Mouse (Mus musculus) liver, embryonic 15.5 days (tissue): Measurements from ENCODE around the gene Grm1. TPM values are rescaled to one million over a fixed set of nuclear protein-coding genes. Genes with fewer than 3 reads are reported as not detected.

Source experiments
- ATAC-seq: fragments of 200-750 bp; cut with Nextera tagmentation; 2 replicates; pipeline ENCODE4 v1.8.0; 2017; ENCODE audit warnings: moderate number of reproducible peaks, mild to moderate bottlenecking, moderate library complexity; ENCODE audit not compliant: insufficient read depth
- H3K27ac ChIP-seq: fragments of 300-500 bp; sonication (generic); replicated peaks from 2 replicates; pipeline ENCODE4 v1.5.1; 2015; ENCODE audit warnings: mild to moderate bottlenecking, inconsistent platforms
- H3K27me3 ChIP-seq: fragments of 300-500 bp; sonication (generic); 2 replicates; pipeline ENCODE4 v1.6.1; 2015; ENCODE audit warnings: mild to moderate bottlenecking, inconsistent platforms
- H3K36me3 ChIP-seq: fragments of 300-500 bp; sonication (generic); replicated peaks from 2 replicates; pipeline ENCODE4 v1.6.1; 2015; ENCODE audit warnings: moderate library complexity, mild to moderate bottlenecking, inconsistent platforms
- H3K4me1 ChIP-seq: fragments of 300-500 bp; sonication (generic); replicated peaks from 2 replicates; pipeline ENCODE4 v1.6.1; 2015; ENCODE audit warnings: inconsistent platforms
- H3K4me2 ChIP-seq: fragments of 300-500 bp; sonication (generic); 2 replicates; pipeline ENCODE4 v1.6.1; 2015; ENCODE audit warnings: moderate library complexity, mild to moderate bottlenecking, inconsistent platforms
- H3K4me3 ChIP-seq: fragments of 300-500 bp; sonication (generic); replicated peaks from 2 replicates; pipeline ENCODE4 v1.5.1; 2015; ENCODE audit warnings: mild to moderate bottlenecking, inconsistent platforms
- H3K9ac ChIP-seq: fragments of 300-500 bp; sonication (generic); 2 replicates; pipeline ENCODE4 v1.6.1; 2015; ENCODE audit warnings: moderate library complexity, mild to moderate bottlenecking, inconsistent platforms
- H3K9me3 ChIP-seq: fragments of 300-500 bp; sonication (generic); replicated peaks from 2 replicates; pipeline ENCODE4 v1.6.1; 2016; ENCODE audit warnings: inconsistent platforms
- WGBS: fragments of 180-500 bp; shearing (Covaris S2); methylation state at CpG from one replicate; pipeline ENCODE4 v1.1.7; 2015; ENCODE audit warnings: mixed read lengths; ENCODE audit not compliant: insufficient replicate concordance; 5-methylcytosine and 5-hydroxymethylcytosine counted together
- polyA plus RNA-seq: library from polyadenylated mRNA; unstranded; fragments of >200 nt; fragmentation: Nextera tagmentation; extraction: Ambion mirVana; gene quantifications from 2 replicates; pipeline ENCODE4 v1.2.1, GENCODE M21; 2015

Gene Grm1
- polyA plus RNA-seq, 1 experiment from 2014 or later = not detected

GRCm38 (mm10) chr10:10884992-10885391, 197.2 kb downstream of the Grm1 start:
- no peaks in the 10 kb centered on the region for H3K9me3 ChIP-seq
- no peaks in the 10 kb centered on the region for H3K36me3 ChIP-seq
- no peaks in the 10 kb centered on the region for H3K4me1 ChIP-seq
- no peak overlapping the region for H3K27ac ChIP-seq
- ATAC-seq = no peak
- H3K9ac ChIP-seq = no peak overlapping the region
- no peaks in the 10 kb centered on the region for H3K27me3 ChIP-seq
- H3K4me2 ChIP-seq = no peak overlapping the region
- no peak overlapping the region for H3K4me3 ChIP-seq
- 20% methylated on average over 2 of the region's 2 CpGs for WGBS

GRCm38 (mm10) chr10:10872142-10872541, 210.0 kb downstream of the Grm1 start:
- H3K9ac ChIP-seq = no peak overlapping the region
- H3K4me1 ChIP-seq = no peaks in the 10 kb centered on the region
- ATAC-seq = no peak
- no peak overlapping the region for H3K27ac ChIP-seq
- 28% methylated on average over 3 of the region's 3 CpGs for WGBS
- H3K27me3 ChIP-seq = no peaks in the 10 kb centered on the region
- H3K9me3 ChIP-seq = no peaks in the 10 kb centered on the region
- H3K4me3 ChIP-seq = no peak overlapping the region
- no peak overlapping the region for H3K4me2 ChIP-seq
- H3K36me3 ChIP-seq = no peaks in the 10 kb centered on the region

- WGBS = 61% methylated on average over 2 of the region's 2 CpGs
- no peak overlapping the region for H3K4me3 ChIP-seq
- no peak for ATAC-seq
- no peaks in the 10 kb centered on the region for H3K9me3 ChIP-seq
- no peaks in the 10 kb centered on the region for H3K4me1 ChIP-seq
- H3K27ac ChIP-seq = no peak overlapping the region
- no peak overlapping the region for H3K9ac ChIP-seq
- H3K27me3 ChIP-seq = no peaks in the 10 kb centered on the region
- H3K36me3 ChIP-seq = no peaks in the 10 kb centered on the region
- H3K4me2 ChIP-seq = no peak overlapping the region
Measured at GRCm38 (mm10) chr10:10870271-10870670, 211.9 kb downstream of the Grm1 start.

GRCm38 (mm10) chr10:10866278-10866677, 215.9 kb downstream of the Grm1 start:
- Histone ChIP-seq H3K4me3 (no peak overlapping the region), H3K27me3 (no peaks in the 10 kb centered on the region), H3K9ac (no peak overlapping the region), H3K9me3 (no peaks in the 10 kb centered on the region), H3K36me3 (no peaks in the 10 kb centered on the region), H3K27ac (no peak overlapping the region), H3K4me2 (no peak overlapping the region), H3K4me1 (no peaks in the 10 kb centered on the region)
- 50% methylated on average over 2 of the region's 2 CpGs for WGBS
- ATAC-seq = no peak

GRCm38 (mm10) chr10:10864759-10865158, 217.4 kb downstream of the Grm1 start:
- Histone ChIP-seq H3K36me3 (no peaks in the 10 kb centered on the region), H3K9me3 (no peaks in the 10 kb centered on the region), H3K4me3 (no peak overlapping the region), H3K9ac (no peak overlapping the region), H3K4me1 (no peaks in the 10 kb centered on the region), H3K27me3 (no peaks in the 10 kb centered on the region), H3K27ac (no peak overlapping the region), H3K4me2 (no peak overlapping the region)
- ATAC-seq = no peak
- WGBS = 41% methylated on average over 5 of the region's 5 CpGs

GRCm38 (mm10) chr10:10847376-10848286, 234.5 kb downstream of the Grm1 start:
- H3K4me1 ChIP-seq = no peaks in the 10 kb centered on the region
- no peaks in the 10 kb centered on the region for H3K27me3 ChIP-seq
- H3K9ac ChIP-seq = no peak overlapping the region
- H3K27ac ChIP-seq = no peak overlapping the region
- H3K4me3 ChIP-seq = no peak overlapping the region
- 57% methylated on average over 7 of the region's 7 CpGs for WGBS
- no peaks in the 10 kb centered on the region for H3K9me3 ChIP-seq
- no peaks in the 10 kb centered on the region for H3K36me3 ChIP-seq
- H3K4me2 ChIP-seq = no peak overlapping the region
- no peak for ATAC-seq

- no peak overlapping the region for H3K27ac ChIP-seq
- H3K9me3 ChIP-seq = no peaks in the 10 kb centered on the region
Measured at GRCm38 (mm10) chr10:10845059-10845685, 237.0 kb downstream of the Grm1 start.

DNA sequence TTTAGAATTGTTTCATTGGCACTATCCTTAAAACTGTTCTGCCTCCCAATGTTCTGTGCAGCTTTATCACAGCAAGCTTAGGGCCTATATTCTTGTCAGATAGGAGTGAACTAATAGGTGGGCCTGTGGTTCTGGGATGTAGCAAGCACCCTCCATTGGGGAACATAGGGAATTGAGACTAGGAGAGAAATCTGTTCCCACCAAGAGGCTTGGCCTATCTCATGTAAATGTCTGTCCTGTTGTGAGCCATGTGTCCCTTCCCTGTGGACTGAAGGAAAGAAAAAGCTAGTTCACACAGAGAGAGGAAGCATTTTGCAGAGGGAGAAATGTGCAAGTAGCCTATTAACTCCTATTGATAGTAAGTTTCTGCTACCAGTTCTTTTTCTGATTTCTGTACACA, 246.8 kb downstream of the Grm1 start:
- no peaks in the 10 kb centered on the region for H3K27me3 ChIP-seq
- H3K4me2 ChIP-seq = no peak overlapping the region
- H3K4me1 ChIP-seq = no peaks in the 10 kb centered on the region
- H3K36me3 ChIP-seq = no peaks in the 10 kb centered on the region
- H3K9me3 ChIP-seq = no peaks in the 10 kb centered on the region
- no peak for ATAC-seq
- H3K27ac ChIP-seq = no peak overlapping the region
- H3K4me3 ChIP-seq = no peak overlapping the region
- H3K9ac ChIP-seq = no peak overlapping the region

More at GRCm38 (mm10) chr10:10845059-10845685, 237.0 kb downstream of the Grm1 start:
- no peak overlapping the region for H3K4me3 ChIP-seq
- no peaks in the 10 kb centered on the region for H3K4me1 ChIP-seq
- H3K9ac ChIP-seq = no peak overlapping the region
- no peaks in the 10 kb centered on the region for H3K36me3 ChIP-seq
- H3K27me3 ChIP-seq = no peaks in the 10 kb centered on the region
- no peak for ATAC-seq
- no peak overlapping the region for H3K4me2 ChIP-seq
- 55% methylated on average over 5 of the region's 5 CpGs for WGBS

DNA sequence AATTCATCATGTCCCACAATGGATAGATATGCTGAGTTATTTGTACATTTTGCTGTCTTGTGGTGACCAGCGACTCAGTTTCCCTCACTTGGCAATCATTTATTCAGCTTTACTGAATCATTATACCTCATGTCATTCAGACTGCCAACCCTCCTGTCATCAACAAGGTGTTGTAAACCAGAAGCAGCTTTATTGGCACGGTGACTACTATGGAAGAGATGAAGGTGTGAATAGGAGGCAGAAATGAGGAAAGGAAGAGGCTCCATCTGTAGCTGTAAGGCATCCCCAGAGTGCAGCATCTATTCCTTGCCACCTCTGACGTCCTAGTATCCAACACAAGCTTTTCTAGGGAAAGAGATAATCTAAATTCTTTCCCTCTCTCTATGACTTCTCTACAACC, 247.3 kb downstream of the Grm1 start:
- Histone ChIP-seq H3K4me3 (no peak overlapping the region), H3K27ac (no peak overlapping the region), H3K9ac (no peak overlapping the region), H3K4me2 (no peak overlapping the region), H3K9me3 (no peaks in the 10 kb centered on the region), H3K27me3 (no peaks in the 10 kb centered on the region), H3K4me1 (no peaks in the 10 kb centered on the region), H3K36me3 (no peaks in the 10 kb centered on the region)
- no peak for ATAC-seq
- WGBS = 41% methylated on average over 3 of the region's 3 CpGs

DNA sequence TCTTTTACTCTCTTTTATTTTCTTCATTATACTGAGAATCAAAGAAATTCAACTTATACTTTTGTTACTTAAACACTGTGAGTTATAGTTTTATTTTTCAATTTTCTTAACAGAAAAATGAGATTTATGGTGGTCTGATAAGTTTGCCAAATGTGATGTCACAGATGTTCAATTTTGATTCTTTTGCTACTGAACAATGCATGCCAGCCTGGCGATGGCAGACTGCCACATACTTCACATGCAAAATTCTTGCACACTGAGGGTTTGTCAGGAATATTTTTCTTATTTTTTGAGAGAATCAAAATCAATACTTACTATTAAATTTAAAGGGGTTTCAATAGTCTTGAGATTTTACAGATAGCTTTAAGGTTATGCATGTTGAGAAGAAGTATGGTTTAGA, 251.0 kb downstream of the Grm1 start:
- no peak overlapping the region for H3K4me2 ChIP-seq
- H3K4me3 ChIP-seq = no peak overlapping the region
- 46% methylated on average over 1 of the region's 1 CpGs for WGBS
- no peak for ATAC-seq
- H3K9ac ChIP-seq = no peak overlapping the region
- no peaks in the 10 kb centered on the region for H3K36me3 ChIP-seq
- H3K27me3 ChIP-seq = no peaks in the 10 kb centered on the region
- H3K27ac ChIP-seq = no peak overlapping the region
- no peaks in the 10 kb centered on the region for H3K9me3 ChIP-seq
- H3K4me1 ChIP-seq = no peaks in the 10 kb centered on the region

- Histone ChIP-seq H3K27ac (no peak overlapping the region), H3K9ac (no peak overlapping the region), H3K4me2 (no peak overlapping the region), H3K9me3 (no peaks in the 10 kb centered on the region), H3K36me3 (no peaks in the 10 kb centered on the region), H3K4me1 (no peaks in the 10 kb centered on the region), H3K4me3 (no peak overlapping the region), H3K27me3 (no peaks in the 10 kb centered on the region)
- WGBS = 42% methylated on average over 1 of the region's 1 CpGs
- ATAC-seq = no peak
Measured at GRCm38 (mm10) chr10:10827308-10827707, 254.8 kb downstream of the Grm1 start.
